13 mouse cellular contexts compared by ENCODE assay signal in genomic region chr16:90462728-90463275, GRCm38 (mm10).
DNase-seq lines count a peak whose midpoint lies in the region; ATAC-seq and TF ChIP-seq lines count a peak whose summit lies in the region.
"Had no signal": no experiment of that assay in that cellular context is flagged by ENCODE, and none has a peak within 500 bp of the region (broad histone marks: within the 10 kb centered on the region; RNA-seq: fewer than 3 reads in every experiment).

No protein-coding gene starts in this region.

- peaks cover 18% of the 10 kb centered on the region for H3K36me3 ChIP-seq in forebrain, postnatal 0 days (ENCODE audit: insufficient read depth)
- peaks cover 11% of the 10 kb centered on the region for H3K36me3 ChIP-seq in forebrain, embryonic 16.5 days (ENCODE audit: control insufficient read depth, insufficient read depth)
- H3K36me3 ChIP-seq in kidney, embryonic 15.5 days: peaks cover 43% of the 10 kb centered on the region
- peaks cover 49% of the 10 kb centered on the region for H3K36me3 ChIP-seq in embryonic facial prominence, embryonic 12.5 days
- peaks cover 53% of the 10 kb centered on the region for H3K36me3 ChIP-seq in limb, embryonic 13.5 days
- H3K36me3 ChIP-seq: G1E had no signal

- H3K9ac ChIP-seq in forebrain, postnatal 0 days: no peak overlapping the region
- H3K9ac ChIP-seq in forebrain, embryonic 16.5 days (replicated peaks; ENCODE audit: low read depth, low read length): no peak overlapping the region
- no peak overlapping the region for H3K9ac ChIP-seq in kidney, embryonic 15.5 days
- no peak overlapping the region for H3K9ac ChIP-seq in embryonic facial prominence, embryonic 12.5 days
- H3K9ac ChIP-seq in limb, embryonic 13.5 days: no peak overlapping the region

- no peaks in the 10 kb centered on the region for H3K4me1 ChIP-seq in forebrain, postnatal 0 days (ENCODE audit: insufficient read depth)
- peaks cover 11% of the 10 kb centered on the region for H3K4me1 ChIP-seq in forebrain, embryonic 16.5 days (replicated peaks; ENCODE audit: control insufficient read depth, insufficient read depth, low read length)
- peaks cover 20% of the 10 kb centered on the region for H3K4me1 ChIP-seq in kidney, embryonic 15.5 days
- H3K4me1 ChIP-seq in embryonic facial prominence, embryonic 12.5 days: peaks cover 43% of the 10 kb centered on the region
- peaks cover 55% of the 10 kb centered on the region for H3K4me1 ChIP-seq in limb, embryonic 13.5 days

- no peak for DNase-seq in forebrain, postnatal 0 days
- no peak for DNase-seq in kidney, postnatal 4 days
- no peak for DNase-seq in thymus, postnatal 0 days (ENCODE audit: low spot score)
- DNase-seq: B cell, adult 2 months; thymus, postnatal 25 days had no signal

- WGBS in forebrain, postnatal 0 days: 49% methylated on average over 11 of the region's 11 CpGs
- WGBS in forebrain, embryonic 16.5 days: 54% methylated on average over 11 of the region's 11 CpGs
- 54% methylated on average over 11 of the region's 11 CpGs for WGBS in kidney, embryonic 15.5 days
- 46% methylated on average over 11 of the region's 11 CpGs for WGBS in embryonic facial prominence, embryonic 12.5 days
- 46% methylated on average over 11 of the region's 11 CpGs for WGBS in limb, embryonic 13.5 days

- no peak overlapping the region for H3K4me2 ChIP-seq in forebrain, postnatal 0 days (ENCODE audit: low read depth)
- no peak overlapping the region for H3K4me2 ChIP-seq in forebrain, embryonic 16.5 days (ENCODE audit: low read length)
- no peak overlapping the region for H3K4me2 ChIP-seq in kidney, embryonic 15.5 days
- H3K4me2 ChIP-seq in embryonic facial prominence, embryonic 12.5 days (replicated peaks): no peak overlapping the region
- no peak overlapping the region for H3K4me2 ChIP-seq in limb, embryonic 13.5 days (replicated peaks)

- H3K27me3 ChIP-seq in forebrain, postnatal 0 days (ENCODE audit: insufficient read depth, low read length): no peaks in the 10 kb centered on the region
- H3K27me3 ChIP-seq in forebrain, embryonic 16.5 days (replicated peaks; ENCODE audit: control insufficient read depth, insufficient read depth, low read length): no peaks in the 10 kb centered on the region
- no peaks in the 10 kb centered on the region for H3K27me3 ChIP-seq in kidney, embryonic 15.5 days
- no peaks in the 10 kb centered on the region for H3K27me3 ChIP-seq in embryonic facial prominence, embryonic 12.5 days
- H3K27me3 ChIP-seq in limb, embryonic 13.5 days: no peaks in the 10 kb centered on the region

- no peak overlapping the region for H3K4me3 ChIP-seq in forebrain, postnatal 0 days (ENCODE audit: low read depth, low read length)
- no peak overlapping the region for H3K4me3 ChIP-seq in forebrain, embryonic 16.5 days (replicated peaks; ENCODE audit: low read length)
- no peak overlapping the region for H3K4me3 ChIP-seq in kidney, embryonic 15.5 days (replicated peaks)
- H3K4me3 ChIP-seq in embryonic facial prominence, embryonic 12.5 days: no peak overlapping the region
- no peak overlapping the region for H3K4me3 ChIP-seq in limb, embryonic 13.5 days

- H3K9me3 ChIP-seq in forebrain, postnatal 0 days (ENCODE audit: low read length): no peaks in the 10 kb centered on the region
- H3K9me3 ChIP-seq in forebrain, embryonic 16.5 days (ENCODE audit: control insufficient read depth, low read length): 0 out of 2 replicates have a peak, but pooled peaks cover 5% of the 10 kb centered on the region
- H3K9me3 ChIP-seq in kidney, embryonic 15.5 days (replicated peaks): 0 out of 2 replicates have a peak, but pooled peaks cover 5% of the 10 kb centered on the region
- H3K9me3 ChIP-seq in embryonic facial prominence, embryonic 12.5 days: peaks cover 6% of the 10 kb centered on the region; the same call in 1 of the 2 replicates
- H3K9me3 ChIP-seq in limb, embryonic 13.5 days: peaks cover 6% of the 10 kb centered on the region; the same call in 1 of the 2 replicates

- H3K27ac ChIP-seq in forebrain, postnatal 0 days (ENCODE audit: low read depth, low read length): 0 out of 2 replicates have a peak overlapping the region, but pooled peaks have one; percentile 30
- H3K27ac ChIP-seq in forebrain, embryonic 16.5 days (ENCODE audit: low read length): no peak overlapping the region
- H3K27ac ChIP-seq in kidney, embryonic 15.5 days: peak overlapping the region; percentile 37; the same call in 1 of the 2 replicates
- peak overlapping the region; percentile 57 for H3K27ac ChIP-seq in embryonic facial prominence, embryonic 12.5 days
- H3K27ac ChIP-seq in limb, embryonic 13.5 days: peak overlapping the region; percentile 29; the same call in 1 of the 2 replicates

- no peak for TF ChIP-seq CTCF in forebrain, postnatal 0 days (IDR thresholded peaks at IDR 0.05; ENCODE audit: low read depth)

- no peak for ATAC-seq in forebrain, postnatal 0 days
- no peak for ATAC-seq in forebrain, embryonic 16.5 days
- no peak for ATAC-seq in kidney, embryonic 15.5 days (replicated peaks; ENCODE audit: low FRiP score)
- ATAC-seq in embryonic facial prominence, embryonic 12.5 days (ENCODE audit: insufficient number of reproducible peaks, insufficient read depth, low FRiP score, low TSS enrichment): peak; percentile 65; the same call in 1 of the 2 replicates
- no peak for ATAC-seq in limb, embryonic 13.5 days (ENCODE audit: low FRiP score, low read depth)
- ATAC-seq in frontal cortex, adult (ENCODE audit: low TSS enrichment): no peak
- ATAC-seq: activated CD4-positive, CD25-positive, alpha-beta regulatory T cell, adult 4 months; intestine, embryonic 16.5 days had no signal
